Mouse (Mus musculus) neural tube, embryonic 13.5 days (tissue): ENCODE measurements around the gene Ccdc153. TPM values are rescaled to one million over a fixed set of nuclear protein-coding genes. Genes with fewer than 3 reads are reported as not detected.

ENCODE experiments used
- ATAC-seq: fragments of 200-750 bp; cut with Nextera tagmentation; 2 replicates; pipeline ENCODE4 v1.8.0; 2017; ENCODE audit warnings: low read depth, mild to moderate bottlenecking, moderate TSS enrichment, moderate library complexity
- H3K27ac ChIP-seq: fragments of 300-500 bp; sonication (generic); replicated peaks from 2 replicates; pipeline ENCODE4 v1.5.1; 2015; ENCODE audit warnings: moderate library complexity, mild to moderate bottlenecking, inconsistent platforms
- H3K27me3 ChIP-seq: fragments of 300-500 bp; sonication (generic); 2 replicates; pipeline ENCODE4 v1.6.1; 2015; ENCODE audit warnings: mild to moderate bottlenecking, inconsistent platforms
- H3K36me3 ChIP-seq: fragments of 300-500 bp; sonication (generic); 2 replicates; pipeline ENCODE4 v1.6.1; 2015; ENCODE audit warnings: mild to moderate bottlenecking, inconsistent platforms
- H3K4me1 ChIP-seq: fragments of 300-500 bp; sonication (generic); replicated peaks from 2 replicates; pipeline ENCODE4 v1.6.1; 2015; ENCODE audit warnings: inconsistent platforms
- H3K4me2 ChIP-seq: fragments of 300-500 bp; sonication (generic); 2 replicates; pipeline ENCODE4 v1.6.1; 2015; ENCODE audit warnings: inconsistent platforms, mild to moderate bottlenecking, moderate library complexity
- H3K4me3 ChIP-seq: fragments of 300-500 bp; sonication (generic); 2 replicates; pipeline ENCODE4 v1.5.1; 2015; ENCODE audit warnings: mild to moderate bottlenecking, inconsistent platforms
- H3K9ac ChIP-seq: fragments of 300-500 bp; sonication (generic); 2 replicates; pipeline ENCODE4 v1.6.1; 2015; ENCODE audit warnings: moderate library complexity, mild to moderate bottlenecking, inconsistent platforms
- H3K9me3 ChIP-seq: fragments of 300-500 bp; sonication (generic); 2 replicates; pipeline ENCODE4 v1.6.1; 2016; ENCODE audit warnings: inconsistent platforms
- WGBS: fragments of 180-500 bp; shearing (Covaris S2); methylation state at CpG from one replicate; pipeline ENCODE4 v1.1.7; 2015; 5-methylcytosine and 5-hydroxymethylcytosine counted together
- polyA plus RNA-seq: library from polyadenylated mRNA; unstranded; fragments of >200 nt; fragmentation: Nextera tagmentation; extraction: Ambion mirVana; gene quantifications from 2 replicates; pipeline ENCODE4 v1.2.1, GENCODE M21; 2015

Ccdc153 gene
- polyA plus RNA-seq, 1 experiment from 2014 or later = not detected

- peak overlapping the region; percentile 84 for H3K27ac ChIP-seq
- ATAC-seq = no peak
- H3K9me3 ChIP-seq = no peaks in the 10 kb centered on the region
- H3K4me3 ChIP-seq = peak overlapping the region; percentile 90
- H3K27me3 ChIP-seq = 0 out of 2 replicates have a peak, but pooled peaks cover 4% of the 10 kb centered on the region
- peaks cover 35% of the 10 kb centered on the region for H3K36me3 ChIP-seq
- peaks cover 32% of the 10 kb centered on the region for H3K4me1 ChIP-seq
- peak overlapping the region; percentile 93 for H3K9ac ChIP-seq
- H3K4me2 ChIP-seq = peak overlapping the region; percentile 94
- WGBS = 4% methylated on average over 11 of the region's 11 CpGs
Measured at GRCm38 (mm10) chr9:44288959-44289291, 48.4 kb downstream of the Ccdc153 start.

- H3K4me2 ChIP-seq = no peak overlapping the region
- no peaks in the 10 kb centered on the region for H3K9me3 ChIP-seq
- 77% methylated on average over 3 of the region's 3 CpGs for WGBS
- no peak overlapping the region for H3K4me3 ChIP-seq
- H3K27ac ChIP-seq = no peak overlapping the region
- no peak overlapping the region for H3K9ac ChIP-seq
- 0 out of 2 replicates have a peak, but pooled peaks cover 4% of the 10 kb centered on the region for H3K27me3 ChIP-seq
- peaks cover 13% of the 10 kb centered on the region for H3K4me1 ChIP-seq
- peaks cover 68% of the 10 kb centered on the region for H3K36me3 ChIP-seq
- ATAC-seq = no peak
Measured at GRCm38 (mm10) chr9:44292490-44292889, 52.0 kb downstream of the Ccdc153 start.

Other genes starting within 250 kb of the Ccdc153 start
- 1.2 and 2.8 TPM in 2 replicates for gene Thy1, start 197.3 kb upstream of the Ccdc153 start, polyA plus RNA-seq
- gene Usp2, start 173.7 kb upstream of the Ccdc153 start, polyA plus RNA-seq = 8.7 and 12.6 TPM in 2 replicates
- gene Mfrp, start 138.9 kb upstream of the Ccdc153 start, polyA plus RNA-seq = not detected in 2 replicates
- gene C1qtnf5, start 133.4 kb upstream of the Ccdc153 start, polyA plus RNA-seq = 3.1 and 3.6 TPM in 2 replicates
- 0.18 and 0.28 TPM in 2 replicates for gene Gm49380, start 127.2 kb upstream of the Ccdc153 start, polyA plus RNA-seq
- 34.5 and 35.4 TPM in 2 replicates for gene Rnf26, start 127.2 kb upstream of the Ccdc153 start, polyA plus RNA-seq
- gene Mcam, start 106.2 kb upstream of the Ccdc153 start, polyA plus RNA-seq = 21.0 and 23.6 TPM in 2 replicates
- gene Cbl, start 6.6 kb upstream of the Ccdc153 start, polyA plus RNA-seq = 20.1 and 21.1 TPM in 2 replicates
- gene Pdzd3, start 10.8 kb downstream of the Ccdc153 start, polyA plus RNA-seq = 0.33 and 0.48 TPM in 2 replicates
- 4.5 and 4.7 TPM in 2 replicates for gene Nlrx1, start 27.9 kb downstream of the Ccdc153 start, polyA plus RNA-seq
- gene Abcg4, start 47.9 kb downstream of the Ccdc153 start, polyA plus RNA-seq = 21.1 and 22.5 TPM in 2 replicates
- gene Hinfp, start 65.0 kb downstream of the Ccdc153 start, polyA plus RNA-seq = 25.1 and 31.9 TPM in 2 replicates
- gene C2cd2l, start 79.6 kb downstream of the Ccdc153 start, polyA plus RNA-seq = 22.9 and 28.7 TPM in 2 replicates
- gene Dpagt1, start 85.3 kb downstream of the Ccdc153 start, polyA plus RNA-seq = 37.3 and 41.2 TPM in 2 replicates
- gene H2afx, start 94.0 kb downstream of the Ccdc153 start, polyA plus RNA-seq = 131 TPM in 2 replicates
- 58.2 and 59.4 TPM in 2 replicates for gene Hmbs, start 103.6 kb downstream of the Ccdc153 start, polyA plus RNA-seq
- 36.5 and 39.2 TPM in 2 replicates for gene Vps11, start 121.0 kb downstream of the Ccdc153 start, polyA plus RNA-seq
- gene Hyou1, start 138.8 kb downstream of the Ccdc153 start, polyA plus RNA-seq = 26.4 and 29.6 TPM in 2 replicates
- 62.9 and 71.2 TPM in 2 replicates for gene Slc37a4, start 156.2 kb downstream of the Ccdc153 start, polyA plus RNA-seq
- 1,179 TPM in 2 replicates for gene Rps25, start 166.5 kb downstream of the Ccdc153 start, polyA plus RNA-seq
- gene Trappc4, start 166.9 kb downstream of the Ccdc153 start, polyA plus RNA-seq = 324 and 343 TPM in 2 replicates
- 28.7 and 32.6 TPM in 2 replicates for gene Ccdc84, start 177.9 kb downstream of the Ccdc153 start, polyA plus RNA-seq
- not detected in 2 replicates for gene Foxr1, start 200.5 kb downstream of the Ccdc153 start, polyA plus RNA-seq
- not detected in 2 replicates for gene Upk2, start 214.3 kb downstream of the Ccdc153 start, polyA plus RNA-seq
- gene Bcl9l, start 242.1 kb downstream of the Ccdc153 start, polyA plus RNA-seq = 9.4 and 9.6 TPM in 2 replicates